Mouse (Mus musculus) natural killer cell, adult 2 months (primary cell): Measurements from ENCODE around the gene Zfp322a.
"Not testable (repeated sequence)": the region's sequence is repeated elsewhere in the genome, so short reads cannot be mapped to it uniquely, and the experiment has no call there.

Source experiments
- DNase-seq, 2 experiments: peaks; one replicate each; pipeline ENCODE4 v3.0.0; 2022; ENCODE audit warnings: low spot score in 2 of 2

Zfp322a gene

DNA sequence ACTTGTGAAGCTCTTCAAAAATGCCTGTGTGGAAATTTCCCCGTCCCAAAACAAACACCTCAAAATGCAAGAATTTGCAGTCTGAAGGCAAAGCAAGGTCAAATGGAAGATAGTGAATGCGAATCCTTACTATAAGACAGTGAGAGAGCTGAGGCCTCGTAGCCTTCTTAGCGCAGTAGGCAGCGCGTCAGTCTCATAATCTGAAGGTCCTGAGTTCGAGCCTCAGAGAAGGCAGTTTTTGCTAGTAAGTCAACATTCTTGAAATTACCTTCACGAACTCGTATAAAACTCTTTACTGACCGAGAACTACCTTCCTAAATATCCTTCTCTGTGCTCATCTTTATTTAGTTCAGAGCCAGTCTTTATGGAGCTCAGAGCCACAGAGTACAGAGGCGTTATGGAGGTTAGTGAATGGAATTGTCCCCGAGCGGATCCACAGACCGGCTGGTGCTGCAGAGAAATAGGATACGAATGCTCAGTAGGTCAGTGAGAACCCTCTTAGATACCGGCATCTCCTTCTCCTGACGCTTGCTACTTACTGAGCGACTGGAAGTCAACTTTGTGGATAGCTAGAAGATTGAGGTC lies 51.6 kb downstream of the Zfp322a start:
- DNase-seq = no peak

DNA sequence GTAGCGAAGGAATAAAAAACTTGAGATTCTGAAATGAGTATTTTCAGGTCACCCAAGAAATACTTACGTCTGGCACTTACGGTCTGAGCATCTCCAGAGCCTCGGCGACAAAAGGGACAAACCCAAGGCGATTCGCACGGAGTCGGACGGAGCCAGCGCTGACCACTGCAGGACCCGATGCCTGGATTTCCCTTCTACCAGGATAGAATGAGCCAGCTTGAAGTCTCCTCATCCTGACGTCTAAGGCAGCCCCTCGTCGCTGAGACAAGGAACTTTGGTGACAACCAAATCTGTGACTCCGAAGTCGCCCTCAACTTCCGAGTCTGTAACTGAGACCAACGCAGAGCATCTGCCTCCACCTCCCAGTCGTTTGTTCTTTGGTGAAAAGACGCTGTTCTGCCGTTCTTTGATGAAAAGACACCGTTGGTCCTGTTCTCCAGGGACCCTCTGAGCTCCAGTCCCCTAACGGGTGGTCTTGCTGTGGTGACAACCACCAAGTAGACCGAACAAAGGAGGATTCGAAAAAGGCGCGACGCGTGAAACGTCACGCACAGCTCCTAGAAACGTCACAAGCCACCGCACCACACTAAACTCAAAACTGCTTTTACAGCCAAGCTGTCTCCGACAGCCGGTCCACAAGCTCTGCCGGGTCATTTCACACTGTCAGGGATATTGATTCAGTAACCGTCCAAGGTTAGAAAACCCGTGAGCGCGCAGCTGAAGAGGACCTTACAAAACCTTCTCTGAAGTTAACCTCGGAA lies 55.9 kb downstream of the Zfp322a start:
- DNase-seq = no peak

DNA sequence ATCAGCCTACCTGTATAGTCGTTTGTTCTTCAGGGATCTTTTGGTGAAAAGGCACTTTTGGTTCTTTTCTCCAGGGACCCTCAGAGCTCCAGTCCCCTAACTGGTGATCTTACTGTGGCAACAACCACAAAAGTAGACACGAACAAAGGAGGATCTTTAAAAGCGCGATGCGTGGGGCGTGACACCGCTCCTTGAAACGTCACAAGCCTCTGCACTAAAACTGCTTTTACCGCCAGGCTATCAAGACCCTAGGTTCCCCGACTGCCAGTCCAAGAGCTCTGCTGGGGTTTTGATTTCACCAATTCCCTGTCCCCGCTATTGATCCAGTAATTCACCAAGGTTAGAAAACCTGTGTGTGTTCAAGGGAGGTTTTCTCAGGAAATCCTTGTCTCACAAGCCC lies 59.0 kb downstream of the Zfp322a start:
- no peak for DNase-seq

DNA sequence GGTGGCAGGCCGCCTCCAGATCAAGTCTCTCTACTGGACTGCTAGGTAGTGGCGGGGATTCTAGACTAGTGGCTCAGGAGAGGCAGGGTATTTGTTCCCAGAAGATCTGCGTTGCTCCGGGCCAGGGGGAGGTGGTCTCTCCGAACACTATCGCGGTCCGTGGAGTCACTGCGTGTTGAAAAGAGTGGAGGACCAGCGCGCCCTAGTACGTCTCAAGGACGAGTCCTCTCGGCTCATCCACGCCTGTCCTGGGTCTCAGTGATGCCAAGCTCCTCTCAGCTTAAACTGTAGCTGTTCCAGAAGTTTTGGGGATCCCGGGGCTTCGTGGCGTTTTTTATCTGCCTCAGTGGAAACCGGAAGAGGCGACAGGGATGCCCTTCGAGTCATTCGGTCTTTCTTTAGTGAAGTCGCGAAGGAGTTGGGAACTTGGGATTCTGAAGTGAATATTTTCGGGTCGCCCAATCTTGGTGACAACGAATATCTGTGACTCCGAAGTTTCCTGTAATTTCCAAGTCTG lies 59.5 kb downstream of the Zfp322a start:
- no peak for DNase-seq

DNA sequence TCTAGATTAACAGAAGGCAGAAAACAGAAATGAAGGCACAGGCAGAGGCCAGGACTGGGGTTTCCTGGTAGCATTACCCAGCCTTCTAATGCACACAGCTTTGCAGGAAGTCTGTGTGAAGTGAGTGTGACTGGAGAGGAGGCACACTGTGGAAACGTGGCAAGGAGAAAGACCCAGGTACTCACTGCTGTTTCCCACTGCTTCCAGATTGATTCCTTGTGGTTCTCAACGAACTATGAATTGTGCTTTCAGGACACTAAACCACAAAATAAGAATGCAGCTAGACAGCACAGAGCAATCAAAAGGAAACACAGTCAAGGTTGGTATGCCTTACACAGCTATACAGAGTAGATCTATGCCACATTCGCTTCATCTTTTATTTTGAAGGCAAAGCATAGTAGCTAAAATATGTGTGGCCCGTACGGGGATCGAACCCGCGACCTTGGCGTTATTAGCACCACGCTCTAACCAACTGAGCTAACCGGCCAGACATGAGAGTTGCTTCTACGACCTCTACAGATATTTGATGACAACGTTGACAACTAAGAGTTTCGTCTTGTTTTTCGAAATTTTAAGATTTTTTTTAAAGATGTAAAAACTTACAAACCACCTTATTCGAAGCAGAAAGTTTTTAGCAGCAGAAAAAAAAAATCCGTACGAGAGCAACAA lies 60.2 kb downstream of the Zfp322a start:
- not testable (repeated sequence) for DNase-seq

DNA sequence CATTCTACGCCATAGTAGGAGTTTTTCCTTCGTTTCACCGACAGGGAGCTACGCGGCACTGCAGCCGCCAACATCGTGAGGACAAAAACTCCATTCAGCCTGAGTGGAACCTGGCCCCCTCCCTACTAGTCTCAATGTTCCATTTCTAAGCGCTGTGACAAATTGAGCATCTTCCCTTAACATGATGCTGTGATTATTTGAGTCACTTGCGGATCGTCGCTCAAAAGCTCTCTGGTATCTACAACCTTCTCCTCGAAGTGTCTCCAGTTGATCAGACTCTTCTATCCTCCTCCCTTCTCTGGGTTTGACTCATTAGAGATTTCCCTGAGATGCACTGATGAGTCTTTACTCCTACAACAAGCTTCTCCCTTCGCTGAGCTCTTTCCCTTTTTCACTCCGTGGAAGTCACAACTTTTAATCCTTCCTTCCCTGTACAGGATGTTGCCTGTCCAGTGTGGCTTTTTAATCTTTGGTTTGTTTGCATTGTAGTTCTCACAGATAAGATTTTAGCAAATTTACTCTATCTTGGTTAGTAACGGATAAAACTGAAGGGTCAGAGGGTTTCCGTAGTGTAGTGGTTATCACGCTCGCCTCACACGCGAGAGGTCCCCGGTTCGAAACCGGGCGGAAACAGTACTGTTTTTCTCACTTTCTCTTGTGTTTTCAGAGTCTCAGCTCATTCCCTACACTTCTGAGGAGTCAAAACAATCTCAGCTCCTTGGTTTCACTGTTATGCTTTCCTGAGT lies 61.8 kb downstream of the Zfp322a start:
- no peak for DNase-seq

DNA sequence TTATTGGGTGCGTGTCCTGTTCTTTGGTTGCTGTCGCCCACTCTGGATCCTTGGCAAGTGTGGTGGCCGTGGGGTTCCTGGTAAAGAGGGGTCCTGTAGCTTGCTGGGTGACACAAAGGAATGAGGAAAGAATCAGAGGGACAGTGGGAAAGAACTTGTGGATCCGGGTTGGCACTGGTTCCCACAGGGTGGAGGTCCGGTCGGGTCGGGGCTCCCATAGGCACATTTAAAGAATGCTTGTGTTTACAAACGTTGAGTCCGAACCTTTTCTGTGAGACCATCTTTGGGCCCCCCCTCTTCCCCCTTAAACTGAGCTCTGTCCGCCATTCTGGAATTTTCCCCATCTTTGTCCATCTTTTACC lies 62.3 kb downstream of the Zfp322a start:
- no peak for DNase-seq
